Mouse (Mus musculus): ENCODE measurements around the gene Cyb561. TPM values are rescaled to one million over a fixed set of nuclear protein-coding genes. Genes with fewer than 3 reads are reported as not detected.

Gene Cyb561
- 58.4 TPM for polyA plus RNA-seq (2014; fragmentation: Illumina TruSeq; extraction: RNeasy Lipid Tissue Mini Kit (QIAGEN cat#74804); ENCODE audit: low read depth, low replicate concordance)

GRCm38 (mm10) chr11:105952911-105953386 is at the start of gene Cyb561:
Cyb561 (minus strand) TSS chr11:105953336.

GRCm38 (mm10) chr11:105994375-105994774 is 41.2 kb upstream of the Cyb561 start, which contains the start of gene Ace3:
Ace3 (plus strand) TSS chr11:105994675.

GRCm38 (mm10) chr11:105967741-105968574 is 14.8 kb upstream of the Cyb561 start, which contains the start of gene Ace:
Ace (plus strand) TSS chr11:105967945.

Other genes with a start within 250 kb of the Cyb561 start
- gene Ace, start 14.6 kb upstream of the Cyb561 start, polyA plus RNA-seq (2014; fragmentation: Illumina TruSeq; extraction: RNeasy Lipid Tissue Mini Kit (QIAGEN cat#74804); ENCODE audit: low read depth, low replicate concordance) = 4.3 TPM
- not detected for gene Ace3, start 41.3 kb upstream of the Cyb561 start, polyA plus RNA-seq (2014; fragmentation: Illumina TruSeq; extraction: RNeasy Lipid Tissue Mini Kit (QIAGEN cat#74804); ENCODE audit: low read depth, low replicate concordance)
- not detected for gene Kcnh6, start 54.8 kb upstream of the Cyb561 start, polyA plus RNA-seq (2014; fragmentation: Illumina TruSeq; extraction: RNeasy Lipid Tissue Mini Kit (QIAGEN cat#74804); ENCODE audit: low read depth, low replicate concordance)
- gene Dcaf7, start 83.5 kb upstream of the Cyb561 start, polyA plus RNA-seq (2014; fragmentation: Illumina TruSeq; extraction: RNeasy Lipid Tissue Mini Kit (QIAGEN cat#74804); ENCODE audit: low read depth, low replicate concordance) = 43.0 TPM
- gene Taco1, start 112.7 kb upstream of the Cyb561 start, polyA plus RNA-seq (2014; fragmentation: Illumina TruSeq; extraction: RNeasy Lipid Tissue Mini Kit (QIAGEN cat#74804); ENCODE audit: low read depth, low replicate concordance) = 15.1 TPM
- gene Map3k3, start 131.3 kb upstream of the Cyb561 start, polyA plus RNA-seq (2014; fragmentation: Illumina TruSeq; extraction: RNeasy Lipid Tissue Mini Kit (QIAGEN cat#74804); ENCODE audit: low read depth, low replicate concordance) = 9.6 TPM
- not detected for gene Gm10840, start 207.5 kb upstream of the Cyb561 start, polyA plus RNA-seq (2014; fragmentation: Illumina TruSeq; extraction: RNeasy Lipid Tissue Mini Kit (QIAGEN cat#74804); ENCODE audit: low read depth, low replicate concordance)
- gene Limd2, start 207.5 kb upstream of the Cyb561 start, polyA plus RNA-seq (2014; fragmentation: Illumina TruSeq; extraction: RNeasy Lipid Tissue Mini Kit (QIAGEN cat#74804); ENCODE audit: low read depth, low replicate concordance) = 2.2 TPM
- gene Strada, start 248.8 kb upstream of the Cyb561 start, polyA plus RNA-seq (2014; fragmentation: Illumina TruSeq; extraction: RNeasy Lipid Tissue Mini Kit (QIAGEN cat#74804); ENCODE audit: low read depth, low replicate concordance) = 8.9 TPM